Comparison of ENCODE assay signal across 8 mouse cellular contexts in genomic region chr4:134000466-134001438, GRCm38 (mm10). TPM values are rescaled to one million over a fixed set of nuclear protein-coding genes. Genes with fewer than 3 reads are reported as not detected.
DNase-seq lines count a peak whose midpoint lies in the region; ATAC-seq lines count a peak whose summit lies in the region.

Dhdds (minus strand) TSS chr4:134000918.

- H3K9ac ChIP-seq in forebrain, embryonic 14.5 days (ENCODE audit: low read length), result peak within 1 kb of the TSS; percentile 54
- peak within 1 kb of the TSS; percentile 67 for H3K9ac ChIP-seq in neural tube, embryonic 15.5 days (replicated peaks)

- H3K4me2 ChIP-seq in forebrain, embryonic 14.5 days (ENCODE audit: low read length), result peak within 1 kb of the TSS; percentile 64
- peak within 1 kb of the TSS; percentile 93 for H3K4me2 ChIP-seq in neural tube, embryonic 15.5 days

- no peaks in the 10 kb centered on the region for H3K27me3 ChIP-seq in forebrain, embryonic 14.5 days (replicated peaks; ENCODE audit: control insufficient read depth, insufficient read depth, low read length)
- no peaks in the 10 kb centered on the region for H3K27me3 ChIP-seq in neural tube, embryonic 15.5 days (replicated peaks)

- H3K4me3 ChIP-seq in forebrain, embryonic 14.5 days (ENCODE audit: low read depth, low read length), result peak within 1 kb of the TSS; percentile 39
- H3K4me3 ChIP-seq in neural tube, embryonic 15.5 days (replicated peaks), result peak within 1 kb of the TSS; percentile 69

- peak; percentile 98 for ATAC-seq in forebrain, embryonic 14.5 days
- ATAC-seq in neural tube, embryonic 15.5 days (ENCODE audit: low FRiP score), result peak; percentile 98

- H3K4me1 ChIP-seq in forebrain, embryonic 14.5 days (ENCODE audit: control insufficient read depth, insufficient read depth, low read length), result peaks cover 9% of the 10 kb centered on the region
- peaks cover 15% of the 10 kb centered on the region for H3K4me1 ChIP-seq in neural tube, embryonic 15.5 days

- H3K27ac ChIP-seq in forebrain, embryonic 14.5 days (ENCODE audit: low read depth, low read length), result no peak within 1 kb of the TSS
- H3K27ac ChIP-seq in neural tube, embryonic 15.5 days (replicated peaks), result peak within 1 kb of the TSS; percentile 66

- peaks cover 12% of the 10 kb centered on the region for H3K36me3 ChIP-seq in forebrain, embryonic 14.5 days (ENCODE audit: control insufficient read depth, insufficient read depth, low read length)
- peaks cover 10% of the 10 kb centered on the region for H3K36me3 ChIP-seq in neural tube, embryonic 15.5 days

- DNase-seq in ES-CJ7 (ENCODE audit: low read depth, low spot score), result peak; percentile 98
- peak; percentile 95 for DNase-seq in cerebellum, adult 11 months
- DNase-seq in forebrain, embryonic 14.5 days (ENCODE audit: low spot score), result peak; percentile 99
- DNase-seq in heart, postnatal 14 days, result peak; percentile 94 to 96
- DNase-seq in layer of hippocampus, adult 11-12 months (ENCODE audit: low spot score), result peak; percentile 95
- DNase-seq in lung, adult 18-20 months, result peak; percentile 95 to 96
- peak; percentile 95 for DNase-seq in testis, postnatal 14 days (ENCODE audit: low spot score)

- WGBS in forebrain, embryonic 14.5 days, result 1% methylated on average over 49 of the region's 49 CpGs
- under 1% methylated on average over 49 of the region's 49 CpGs for WGBS in neural tube, embryonic 15.5 days

- intact Hi-C loops in heart, postnatal 14 days (cut with DNase I), result no loop called here

- no peaks in the 10 kb centered on the region for H3K9me3 ChIP-seq in forebrain, embryonic 14.5 days (replicated peaks; ENCODE audit: control insufficient read depth, low read length)
- H3K9me3 ChIP-seq in neural tube, embryonic 15.5 days (replicated peaks), result no peaks in the 10 kb centered on the region

RNA-seq across cellular contexts. Expression of gene Dhdds, which starts in this region (rescaled TPM):
- polyA plus RNA-seq in forebrain, embryonic 14.5 days (2014; fragmentation: Nextera tagmentation; extraction: Ambion mirVana), result 52.7 and 57.0 TPM in 2 replicates
- total RNA-seq in heart, postnatal 14 days (2021), result 10 to 100 TPM; 25.5 to 27.5 TPM
- 47.0 and 47.4 TPM in 2 replicates for polyA plus RNA-seq in neural tube, embryonic 15.5 days (2015; fragmentation: Nextera tagmentation; extraction: Ambion mirVana)
